Mouse (Mus musculus): ENCODE results near the gene Dap. TPM values are rescaled to one million over a fixed set of nuclear protein-coding genes. Genes with fewer than 3 reads are reported as not detected.

Gene Dap
- total RNA-seq (2014; rRNA removed) (53.6 and 63.8 TPM in 2 replicates), polyA plus RNA-seq (2012; rRNA removed) (156 and 257 TPM in 2 replicates)

DNA sequence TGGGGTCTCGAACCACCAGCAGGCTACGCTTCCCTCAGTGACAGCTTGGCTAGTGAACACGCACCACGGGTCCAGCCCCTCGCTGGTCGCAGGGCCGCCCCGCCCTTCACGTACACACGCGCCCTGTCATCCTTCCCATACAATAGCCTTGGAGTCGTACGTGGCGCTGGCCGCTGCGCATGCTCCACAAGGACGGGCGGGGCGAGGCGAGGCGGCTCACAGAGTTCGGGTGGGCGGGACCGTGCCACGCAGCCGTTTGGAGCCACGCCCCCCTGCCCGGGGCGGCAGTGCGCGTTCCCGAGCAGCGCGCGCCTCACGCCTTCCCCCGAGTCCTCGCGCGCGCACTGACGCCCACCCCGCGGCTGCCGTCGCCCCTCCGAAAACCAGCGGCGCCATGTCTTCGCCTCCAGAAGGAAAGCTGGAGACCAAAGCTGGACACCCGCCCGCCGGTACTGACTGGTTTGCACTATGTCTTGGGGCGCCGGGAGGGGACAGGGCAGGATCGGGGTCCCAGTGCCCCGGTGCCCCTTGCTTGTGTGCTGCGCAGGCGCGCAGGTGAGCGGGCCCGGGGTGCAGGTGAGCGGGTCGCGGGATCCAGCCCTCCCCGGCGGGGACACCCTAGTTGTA is at the start of gene Dap:
Dap (plus strand) TSS at position 180 of the 627 bp plus-strand sequence.
- Histone ChIP-seq H3K4me1 (ENCODE audit: control insufficient read depth, insufficient read depth, low read length) (peaks cover 14% of the 10 kb centered on the region), H3K27ac (replicated peaks; ENCODE audit: insufficient read depth, low read depth, low read length) (peak within 1 kb of the TSS; percentile 97), H3K4me3 (ENCODE audit: insufficient read depth, low read depth, low read length) (peak within 1 kb of the TSS; percentile 94), H3K9ac (ENCODE audit: low read depth, low read length) (peak within 1 kb of the TSS; percentile 98), H3K27me3 (ENCODE audit: control insufficient read depth, insufficient read depth, low read length) (no peaks in the 10 kb centered on the region), H3K79me2 (ENCODE audit: control insufficient read depth, insufficient read depth, low read length) (peaks cover 10% of the 10 kb centered on the region; the same call in 1 of the 2 replicates), H3K36me3 (ENCODE audit: control insufficient read depth, insufficient read depth, low read length) (0 out of 2 replicates have a peak, but pooled peaks cover 2% of the 10 kb centered on the region)
- DNase-seq (ENCODE audit: extremely low read depth, low read depth, low spot score) = peak; percentile 81
- TF ChIP-seq CTCF (IDR thresholded peaks at IDR 0.05; ENCODE audit: low read depth, low read length) (no peak), POLR2A (IDR thresholded peaks at IDR 0.05; ENCODE audit: extremely low read depth, insufficient read depth, low read length) (peak; percentile 78)
- whole genome bisulfite sequencing = under 1% methylated on average over 67 of the region's 67 CpGs

DNA sequence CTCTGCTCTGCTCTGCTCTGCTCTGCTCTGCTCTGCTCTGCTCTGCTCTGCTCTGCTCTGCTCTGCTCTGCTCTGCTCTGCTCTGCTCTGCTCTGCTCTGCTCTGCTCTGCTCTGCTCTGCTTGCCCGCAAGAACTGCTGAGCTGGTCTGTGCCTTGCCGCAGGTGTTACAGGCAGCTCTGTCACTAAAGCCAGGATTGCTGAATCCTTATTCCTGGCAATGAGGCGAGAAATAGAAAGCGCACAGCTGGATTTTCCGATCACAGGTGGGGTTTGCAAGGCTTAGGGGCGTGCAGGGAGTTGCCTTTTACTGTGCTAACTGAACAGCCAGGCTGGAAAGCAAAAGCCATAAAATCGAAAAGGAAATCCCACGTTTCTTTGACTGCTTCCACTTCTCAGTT is 47.5 kb upstream of the Dap start:
- Histone ChIP-seq H3K4me1 (ENCODE audit: control insufficient read depth, insufficient read depth, low read length) (no peaks in the 10 kb centered on the region), H3K79me2 (ENCODE audit: control insufficient read depth, insufficient read depth, low read length) (no peaks in the 10 kb centered on the region), H3K27me3 (ENCODE audit: control insufficient read depth, insufficient read depth, low read length) (no peaks in the 10 kb centered on the region), H3K27ac (replicated peaks; ENCODE audit: insufficient read depth, low read depth, low read length) (no peak overlapping the region), H3K4me3 (ENCODE audit: insufficient read depth, low read depth, low read length) (no peak overlapping the region), H3K9ac (ENCODE audit: low read depth, low read length) (no peak overlapping the region), H3K36me3 (ENCODE audit: control insufficient read depth, insufficient read depth, low read length) (no peaks in the 10 kb centered on the region)
- 61% methylated on average over 8 of the region's 8 CpGs for whole genome bisulfite sequencing
- no peak for DNase-seq (ENCODE audit: extremely low read depth, low read depth, low spot score)
- no peak for TF ChIP-seq CTCF (IDR thresholded peaks at IDR 0.05; ENCODE audit: low read depth, low read length)
- TF ChIP-seq POLR2A (IDR thresholded peaks at IDR 0.05; ENCODE audit: extremely low read depth, insufficient read depth, low read length) = no peak

- no peak for TF ChIP-seq POLR2A (IDR thresholded peaks at IDR 0.05; ENCODE audit: extremely low read depth, insufficient read depth, low read length)
- TF ChIP-seq CTCF (IDR thresholded peaks at IDR 0.05; ENCODE audit: low read depth, low read length) = no peak
- Histone ChIP-seq H3K27ac (replicated peaks; ENCODE audit: insufficient read depth, low read depth, low read length) (no peak overlapping the region), H3K9ac (ENCODE audit: low read depth, low read length) (no peak overlapping the region), H3K36me3 (ENCODE audit: control insufficient read depth, insufficient read depth, low read length) (no peaks in the 10 kb centered on the region), H3K4me3 (ENCODE audit: insufficient read depth, low read depth, low read length) (no peak overlapping the region), H3K27me3 (ENCODE audit: control insufficient read depth, insufficient read depth, low read length) (no peaks in the 10 kb centered on the region), H3K79me2 (ENCODE audit: control insufficient read depth, insufficient read depth, low read length) (no peaks in the 10 kb centered on the region), H3K4me1 (ENCODE audit: control insufficient read depth, insufficient read depth, low read length) (no peaks in the 10 kb centered on the region)
- 65% methylated on average over 12 of the region's 12 CpGs for WGBS
- no peak for DNase-seq (ENCODE audit: extremely low read depth, low read depth, low spot score)
These were observed 39.3 kb upstream of the Dap start for GRCm38 (mm10) chr15:31184651-31185443.

DNA sequence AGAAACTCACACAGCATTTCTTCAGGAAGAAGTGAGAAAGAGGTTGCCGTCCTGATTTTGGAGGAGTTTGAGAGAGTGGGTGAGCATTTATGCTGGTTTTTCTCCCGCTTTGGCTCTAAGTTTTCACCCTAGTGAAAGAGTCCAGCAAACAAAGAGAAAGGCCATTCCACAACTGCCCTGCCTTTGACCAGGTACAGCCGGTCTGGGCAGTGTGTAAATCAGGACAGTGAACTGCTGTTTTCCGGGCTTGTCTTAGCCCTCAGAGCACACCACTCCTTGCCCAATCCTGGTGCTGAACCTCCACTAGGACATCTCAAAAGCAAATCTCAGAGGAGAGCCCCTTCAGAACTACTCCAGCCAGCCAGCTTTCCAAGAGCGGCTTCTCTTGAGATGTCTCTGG is 38.6 kb upstream of the Dap start:
- H3K27me3 ChIP-seq (ENCODE audit: control insufficient read depth, insufficient read depth, low read length) = no peaks in the 10 kb centered on the region
- H3K27ac ChIP-seq (replicated peaks; ENCODE audit: insufficient read depth, low read depth, low read length) = no peak overlapping the region
- no peak for DNase-seq (ENCODE audit: extremely low read depth, low read depth, low spot score)
- no peak overlapping the region for H3K9ac ChIP-seq (ENCODE audit: low read depth, low read length)
- WGBS = 78% methylated on average over 5 of the region's 5 CpGs
- H3K79me2 ChIP-seq (ENCODE audit: control insufficient read depth, insufficient read depth, low read length) = no peaks in the 10 kb centered on the region
- no peaks in the 10 kb centered on the region for H3K4me1 ChIP-seq (ENCODE audit: control insufficient read depth, insufficient read depth, low read length)
- H3K36me3 ChIP-seq (ENCODE audit: control insufficient read depth, insufficient read depth, low read length) = no peaks in the 10 kb centered on the region
- TF ChIP-seq POLR2A (IDR thresholded peaks at IDR 0.05; ENCODE audit: extremely low read depth, insufficient read depth, low read length) (no peak), CTCF (IDR thresholded peaks at IDR 0.05; ENCODE audit: low read depth, low read length) (no peak)
- no peak overlapping the region for H3K4me3 ChIP-seq (ENCODE audit: insufficient read depth, low read depth, low read length)

DNA sequence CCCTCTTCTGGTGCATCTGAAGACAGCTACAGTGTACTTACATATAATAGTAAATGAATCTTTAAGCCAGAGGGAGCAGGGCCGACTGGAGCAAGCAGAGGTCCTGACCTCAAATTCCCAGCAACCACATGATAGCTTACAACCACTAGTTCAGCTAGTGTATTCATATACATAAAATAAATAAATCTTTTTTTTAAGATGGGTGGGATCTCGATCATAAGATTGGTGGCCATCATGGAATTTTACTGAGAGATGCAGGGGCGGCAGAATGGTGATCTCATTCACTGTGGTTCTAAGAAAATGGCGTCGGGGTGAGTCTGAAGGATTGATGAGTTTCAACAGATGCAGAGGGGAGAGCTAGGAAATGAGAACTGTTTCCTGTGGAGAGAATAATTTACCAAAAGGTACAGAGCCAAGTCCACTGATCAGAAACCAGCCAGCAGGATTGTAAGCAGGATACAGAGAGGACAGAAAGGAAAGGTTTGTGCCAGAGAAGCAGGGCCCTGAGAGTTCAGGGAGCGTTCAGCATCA is 37.7 kb upstream of the Dap start:
- Histone ChIP-seq H3K27ac (replicated peaks; ENCODE audit: insufficient read depth, low read depth, low read length) (no peak overlapping the region), H3K4me1 (ENCODE audit: control insufficient read depth, insufficient read depth, low read length) (no peaks in the 10 kb centered on the region), H3K79me2 (ENCODE audit: control insufficient read depth, insufficient read depth, low read length) (no peaks in the 10 kb centered on the region), H3K36me3 (ENCODE audit: control insufficient read depth, insufficient read depth, low read length) (no peaks in the 10 kb centered on the region), H3K4me3 (ENCODE audit: insufficient read depth, low read depth, low read length) (no peak overlapping the region), H3K27me3 (ENCODE audit: control insufficient read depth, insufficient read depth, low read length) (no peaks in the 10 kb centered on the region), H3K9ac (ENCODE audit: low read depth, low read length) (no peak overlapping the region)
- 80% methylated on average over 6 of the region's 6 CpGs for WGBS
- DNase-seq (ENCODE audit: extremely low read depth, low read depth, low spot score) = no peak
- no peak for TF ChIP-seq CTCF (IDR thresholded peaks at IDR 0.05; ENCODE audit: low read depth, low read length)
- no peak for TF ChIP-seq POLR2A (IDR thresholded peaks at IDR 0.05; ENCODE audit: extremely low read depth, insufficient read depth, low read length)

All from liver, adult 2 months (tissue).